Mouse (Mus musculus): ENCODE data around the gene Mob4.

Gene Mob4

GRCm38 (mm10) chr1:55132308-55132707 is 1.3 kb downstream of the Mob4 start:
- DNase-seq (ENCODE audit: low spot score): no peak

- no peak for DNase-seq (ENCODE audit: low spot score)
These were observed 2.1 kb downstream of the Mob4 start for GRCm38 (mm10) chr1:55133173-55133572.

GRCm38 (mm10) chr1:55134301-55134700 is 3.3 kb downstream of the Mob4 start:
- no peak for DNase-seq (ENCODE audit: low spot score)

GRCm38 (mm10) chr1:55135846-55136245 is 4.8 kb downstream of the Mob4 start:
- no peak for DNase-seq (ENCODE audit: low spot score)

- no peak for DNase-seq (ENCODE audit: low spot score)
These were observed 13.3 kb downstream of the Mob4 start for GRCm38 (mm10) chr1:55144338-55144737.

- DNase-seq (ENCODE audit: low spot score): no peak
These were observed 14.5 kb downstream of the Mob4 start for GRCm38 (mm10) chr1:55145556-55145955.

GRCm38 (mm10) chr1:55157329-55157728 is 26.3 kb downstream of the Mob4 start:
- DNase-seq (ENCODE audit: low spot score): no peak

GRCm38 (mm10) chr1:55158211-55158610 is 27.2 kb downstream of the Mob4 start:
- DNase-seq (ENCODE audit: low spot score): no peak

GRCm38 (mm10) chr1:55158821-55159220 is 27.8 kb downstream of the Mob4 start:
- no peak for DNase-seq (ENCODE audit: low spot score)

- DNase-seq (ENCODE audit: low spot score): no peak
These were observed 29.2 kb downstream of the Mob4 start for GRCm38 (mm10) chr1:55160218-55160617.

GRCm38 (mm10) chr1:55160831-55161638 is 30.0 kb downstream of the Mob4 start:
- DNase-seq (ENCODE audit: low spot score): no peak

- no peak for DNase-seq (ENCODE audit: low spot score)
These were observed 30.9 kb downstream of the Mob4 start for GRCm38 (mm10) chr1:55161895-55162294.

- DNase-seq (ENCODE audit: low spot score): no peak
These were observed 31.8 kb downstream of the Mob4 start for GRCm38 (mm10) chr1:55162781-55163180.

- no peak for DNase-seq (ENCODE audit: low spot score)
These were observed 33.0 kb downstream of the Mob4 start for GRCm38 (mm10) chr1:55164005-55164404.

GRCm38 (mm10) chr1:55167560-55167959 is 36.5 kb downstream of the Mob4 start:
- no peak for DNase-seq (ENCODE audit: low spot score)

- DNase-seq (ENCODE audit: low spot score): no peak
These were observed 37.6 kb downstream of the Mob4 start for GRCm38 (mm10) chr1:55168591-55168990.

GRCm38 (mm10) chr1:55171361-55172325 is 40.6 kb downstream of the Mob4 start:
- DNase-seq (ENCODE audit: low spot score): no peak

GRCm38 (mm10) chr1:55173720-55174557 is 42.9 kb downstream of the Mob4 start:
- no peak for DNase-seq (ENCODE audit: low spot score)

GRCm38 (mm10) chr1:55174558-55175034 is 43.6 kb downstream of the Mob4 start:
- no peak for DNase-seq (ENCODE audit: low spot score)

- no peak for DNase-seq (ENCODE audit: low spot score)
These were observed 49.0 kb downstream of the Mob4 start for GRCm38 (mm10) chr1:55179917-55180566.

GRCm38 (mm10) chr1:55182392-55182791 is 51.4 kb downstream of the Mob4 start:
- DNase-seq (ENCODE audit: low spot score): no peak
